Mouse (Mus musculus) small intestine, adult 2 months (tissue): Measurements from ENCODE around the gene Ltb4r1.

Source experiments
- CTCF ChIP-seq: fragments of 200-500 bp; IDR thresholded peaks from 2 replicates; pipeline ENCODE4 v1.5.1; 2012; ENCODE audit warnings: low read depth, mild to moderate bottlenecking, control low read depth, inconsistent platforms, low read length, moderate library complexity, mixed read lengths; ENCODE audit not compliant: insufficient replicate concordance, insufficient read length; ENCODE audit errors: extremely low read depth
- POLR2A ChIP-seq: fragments of 200-500 bp; IDR thresholded peaks from 2 replicates; pipeline ENCODE4 v1.6.1; 2012; ENCODE audit warnings: low read depth, mild to moderate bottlenecking, control low read depth, inconsistent platforms, low read length, moderate library complexity

DNA sequence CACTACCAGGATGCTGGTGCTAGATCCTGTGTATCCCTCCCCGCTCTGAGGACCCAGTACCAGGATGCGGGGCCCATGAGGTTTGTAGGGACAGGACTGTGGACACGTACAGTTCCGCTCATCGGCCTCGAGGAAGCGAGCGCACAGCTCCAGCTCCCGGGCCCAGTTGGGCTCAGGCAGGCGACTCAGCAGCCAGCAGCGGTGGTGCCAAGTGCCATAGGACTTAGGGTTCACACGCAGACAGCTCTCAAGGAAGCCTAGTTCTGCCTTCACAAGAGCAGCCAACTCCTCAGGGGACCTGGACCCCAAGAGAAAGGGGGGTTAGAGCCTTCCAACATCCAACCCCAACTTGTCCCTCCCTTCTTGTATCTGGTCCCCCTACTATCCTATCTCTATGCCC lies 45.1 kb upstream of the Ltb4r1 start:
- no peak for TF ChIP-seq CTCF
- no peak for TF ChIP-seq POLR2A
